Mouse (Mus musculus) skeletal muscle tissue, postnatal 0 days (tissue): ENCODE measurements around the gene Flot2. TPM values are rescaled to one million over a fixed set of nuclear protein-coding genes. Genes with fewer than 3 reads are reported as not detected.

ENCODE experiments used
- microRNA counts: library from miRNA; unstranded; fragments of <30 nt; microRNA quantifications from one replicate; lab custom pipeline; 2015
- microRNA-seq, 2 experiments: library from miRNA; unstranded; fragments of <30 nt; microRNA quantifications; one replicate each; pipeline ENCODE4; 2016
- polyA plus RNA-seq: library from polyadenylated mRNA; unstranded; fragments of >200 nt; fragmentation: Nextera tagmentation; extraction: Ambion mirVana; gene quantifications from 2 replicates; pipeline ENCODE4 v1.2.1, GENCODE M21; 2015

The Flot2 gene
- 58.3 and 63.6 TPM in 2 replicates for polyA plus RNA-seq

GRCm38 (mm10) chr11:78037831-78038752 lies at the start of gene Flot2:
Gene Flot2, plus strand, starts transcription at chr11:78037931.

GRCm38 (mm10) chr11:78031947-78032808 lies 5.6 kb upstream of the Flot2 start, which contains the start of gene Dhrs13:
Gene Dhrs13, plus strand, starts transcription at chr11:78032280.

GRCm38 (mm10) chr11:78079961-78080921 lies 42.5 kb downstream of the Flot2 start, which contains the start of gene Eral1:
Gene Eral1, minus strand, starts transcription at chr11:78080383.

GRCm38 (mm10) chr11:78094504-78095143 lies 56.9 kb downstream of the Flot2 start, which contains the start of gene Fam222b:
Gene Fam222b, plus strand, starts transcription at chr11:78094660.

MicroRNAs within 50 kb of the gene (microRNA counts, 519-probe panel; counts per million panel counts)
- microRNA mmu-miR-144 (lab: Ali Mortazavi, UCI) (4,367 counts per million, percentile 82 among the panel's probes with 10 or more counts), microRNA mmu-miR-451 (lab: Ali Mortazavi, UCI) (4,609 counts per million, percentile 83 among the panel's probes with 10 or more counts)

Small RNA genes within 50 kb of the gene (microRNA-seq; reads per million reads assigned to microRNA genes)
- gene Mir144 (27.8 to 102 reads per million in 2 experiments), gene Mir451a (0 reads per million in 2 experiments), gene Mir451b (0 reads per million in 2 experiments)

Other genes with a start within 250 kb of the Flot2 start
- gene Pipox, start 143.8 kb upstream of the Flot2 start, polyA plus RNA-seq: 0.24 and 0.53 TPM in 2 replicates
- 0.14 and 0.22 TPM in 2 replicates for gene Sez6, start 107.1 kb upstream of the Flot2 start, polyA plus RNA-seq
- gene Phf12, start 55.2 kb upstream of the Flot2 start, polyA plus RNA-seq: 5.3 and 6.7 TPM in 2 replicates
- 8.0 and 8.3 TPM in 2 replicates for gene Dhrs13, start 5.7 kb upstream of the Flot2 start, polyA plus RNA-seq
- gene Eral1, start 42.5 kb downstream of the Flot2 start, polyA plus RNA-seq: 20.3 and 21.2 TPM in 2 replicates
- 5.8 and 6.6 TPM in 2 replicates for gene Fam222b, start 56.7 kb downstream of the Flot2 start, polyA plus RNA-seq
- gene Traf4, start 127.7 kb downstream of the Flot2 start, polyA plus RNA-seq: 30.7 and 34.6 TPM in 2 replicates
- 6.9 and 7.1 TPM in 2 replicates for gene Nek8, start 138.7 kb downstream of the Flot2 start, polyA plus RNA-seq
- 13.1 and 22.3 TPM in 2 replicates for gene Tlcd1, start 138.8 kb downstream of the Flot2 start, polyA plus RNA-seq
- 975 and 1,027 TPM in 2 replicates for gene Rpl23a, start 145.7 kb downstream of the Flot2 start, polyA plus RNA-seq
- gene Rab34, start 150.5 kb downstream of the Flot2 start, polyA plus RNA-seq: 48.1 and 67.0 TPM in 2 replicates
- gene Proca1, start 155.5 kb downstream of the Flot2 start, polyA plus RNA-seq: 1.5 and 5.8 TPM in 2 replicates
- 61.6 and 66.7 TPM in 2 replicates for gene Sdf2, start 207.8 kb downstream of the Flot2 start, polyA plus RNA-seq
- 11.2 and 12.2 TPM in 2 replicates for gene Supt6, start 208.1 kb downstream of the Flot2 start, polyA plus RNA-seq
- gene 2610507B11Rik, start 223.8 kb downstream of the Flot2 start, polyA plus RNA-seq: 46.6 and 58.7 TPM in 2 replicates